Mouse (Mus musculus): ENCODE measurements around the gene Hoxb5.

DNA sequence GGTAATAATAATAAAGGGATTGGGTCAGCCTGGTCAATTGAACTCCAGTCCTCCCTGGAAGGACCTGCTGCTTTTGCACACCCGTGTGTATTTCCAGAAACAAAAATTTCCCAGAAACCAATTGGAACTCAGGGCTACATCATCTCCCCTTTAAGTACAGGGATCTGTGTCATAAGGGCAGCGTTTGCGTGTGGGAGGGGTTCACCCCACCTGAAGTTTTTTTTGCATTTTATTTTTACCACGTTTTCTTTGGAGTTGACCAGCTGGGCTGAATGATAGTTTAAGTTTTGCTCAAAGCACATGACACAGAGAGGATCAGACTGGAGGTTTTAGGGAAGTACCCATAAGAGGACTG lies 39.4 kb downstream of the Hoxb5 start:
- no peak for TF ChIP-seq POLR2A (IDR thresholded peaks at IDR 0.05; ENCODE audit: borderline replicate concordance, control insufficient read depth, low read depth, low read length)
- no peak for TF ChIP-seq CTCF (IDR thresholded peaks at IDR 0.05; ENCODE audit: control insufficient read depth, insufficient read depth, low read length)

Data from bone marrow, adult 2 months (tissue).